Mouse (Mus musculus): ENCODE measurements around the gene Bmper. TPM values are rescaled to one million over a fixed set of nuclear protein-coding genes. Genes with fewer than 3 reads are reported as not detected.

The Bmper gene
- polyA plus RNA-seq, 1 experiment from 2014 or later: 0.67 TPM

DNA sequence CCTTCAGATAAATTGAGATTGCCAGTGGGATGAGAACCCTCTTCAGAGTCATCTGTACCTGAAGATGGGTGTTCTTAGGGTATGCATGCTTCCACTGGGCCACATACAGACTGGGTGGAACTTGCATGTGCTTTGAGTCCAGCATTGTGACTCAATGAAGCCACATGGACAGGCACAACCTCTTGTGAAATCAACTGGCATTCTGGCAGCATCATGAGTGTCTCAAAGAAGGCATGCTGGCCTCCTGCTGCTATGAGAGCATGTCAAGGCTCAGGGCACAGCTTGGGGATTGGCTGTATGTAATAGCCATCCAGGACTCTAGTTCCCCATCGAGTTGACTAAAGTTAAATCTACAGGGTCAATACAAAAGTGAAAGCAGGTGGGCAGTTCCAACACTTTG lies 200.9 kb downstream of the Bmper start:
- WGBS (ENCODE audit: insufficient replicate concordance): 58% methylated on average over 1 of the region's 1 CpGs
- Histone ChIP-seq H3K27ac (no peak overlapping the region), H3K4me3 (no peak overlapping the region), H3K4me2 (no peak overlapping the region), H3K4me1 (no peaks in the 10 kb centered on the region), H3K27me3 (replicated peaks) (no peaks in the 10 kb centered on the region), H3K9ac (no peak overlapping the region), H3K36me3 (no peaks in the 10 kb centered on the region), H3K9me3 (replicated peaks) (no peaks in the 10 kb centered on the region)
- ATAC-seq: no peak

GRCm38 (mm10) chr9:23432631-23433030 lies 209.8 kb downstream of the Bmper start:
- Histone ChIP-seq H3K4me3 (no peak overlapping the region), H3K27me3 (replicated peaks) (no peaks in the 10 kb centered on the region), H3K9ac (no peak overlapping the region), H3K27ac (no peak overlapping the region), H3K9me3 (replicated peaks) (no peaks in the 10 kb centered on the region), H3K4me2 (no peak overlapping the region), H3K4me1 (no peaks in the 10 kb centered on the region), H3K36me3 (no peaks in the 10 kb centered on the region)
- 73% methylated on average over 2 of the region's 2 CpGs for WGBS (ENCODE audit: insufficient replicate concordance)
- no peak for ATAC-seq

DNA sequence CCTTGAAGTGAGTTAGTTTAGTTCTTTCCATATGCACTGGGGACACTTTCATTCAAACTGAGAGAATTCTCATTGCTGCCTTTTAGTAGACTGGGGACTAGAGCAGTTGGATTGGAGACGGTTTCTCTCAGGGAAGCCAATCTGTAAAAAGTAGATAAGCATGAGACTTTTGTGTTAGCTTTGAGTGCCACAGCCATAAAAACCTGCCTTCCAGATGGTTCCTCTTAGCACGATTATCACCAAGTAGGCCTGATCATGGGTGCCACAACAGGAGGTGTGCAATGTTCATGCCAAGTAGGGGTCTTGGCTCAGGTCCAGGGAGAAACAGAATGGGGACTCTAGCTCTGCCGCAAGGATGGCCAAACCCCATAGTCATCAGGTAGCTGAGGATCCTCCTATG lies 210.4 kb downstream of the Bmper start:
- Histone ChIP-seq H3K27me3 (replicated peaks) (no peaks in the 10 kb centered on the region), H3K4me3 (no peak overlapping the region), H3K4me2 (no peak overlapping the region), H3K36me3 (no peaks in the 10 kb centered on the region), H3K27ac (no peak overlapping the region), H3K9ac (no peak overlapping the region), H3K9me3 (replicated peaks) (no peaks in the 10 kb centered on the region), H3K4me1 (no peaks in the 10 kb centered on the region)
- 56% methylated on average over 3 of the region's 3 CpGs for whole genome bisulfite sequencing (ENCODE audit: insufficient replicate concordance)
- ATAC-seq: no peak

DNA sequence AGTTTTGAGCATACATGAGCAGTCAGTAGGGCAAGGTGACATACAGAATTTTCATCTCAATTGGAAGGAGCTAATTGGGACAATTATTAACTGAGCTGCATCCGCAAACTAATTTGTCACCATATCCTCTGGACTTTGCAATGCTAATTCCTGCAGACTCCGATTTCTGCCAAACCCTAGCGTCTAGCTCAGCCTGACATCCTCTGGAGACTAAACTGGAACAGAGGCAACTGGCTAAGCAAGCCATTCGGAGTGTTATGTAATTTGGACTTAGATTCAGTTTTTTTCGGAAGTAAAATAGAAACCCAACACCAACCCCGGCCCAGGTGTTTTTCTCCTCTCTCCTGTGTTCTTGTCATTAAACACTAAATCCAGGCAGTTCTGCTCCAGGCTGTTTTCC lies 213.9 kb downstream of the Bmper start:
- Histone ChIP-seq H3K9ac (no peak overlapping the region), H3K27ac (no peak overlapping the region), H3K9me3 (replicated peaks) (no peaks in the 10 kb centered on the region), H3K4me1 (no peaks in the 10 kb centered on the region), H3K27me3 (replicated peaks) (no peaks in the 10 kb centered on the region), H3K36me3 (no peaks in the 10 kb centered on the region), H3K4me3 (no peak overlapping the region), H3K4me2 (no peak overlapping the region)
- 72% methylated on average over 6 of the region's 6 CpGs for WGBS (ENCODE audit: insufficient replicate concordance)
- no peak for ATAC-seq

DNA sequence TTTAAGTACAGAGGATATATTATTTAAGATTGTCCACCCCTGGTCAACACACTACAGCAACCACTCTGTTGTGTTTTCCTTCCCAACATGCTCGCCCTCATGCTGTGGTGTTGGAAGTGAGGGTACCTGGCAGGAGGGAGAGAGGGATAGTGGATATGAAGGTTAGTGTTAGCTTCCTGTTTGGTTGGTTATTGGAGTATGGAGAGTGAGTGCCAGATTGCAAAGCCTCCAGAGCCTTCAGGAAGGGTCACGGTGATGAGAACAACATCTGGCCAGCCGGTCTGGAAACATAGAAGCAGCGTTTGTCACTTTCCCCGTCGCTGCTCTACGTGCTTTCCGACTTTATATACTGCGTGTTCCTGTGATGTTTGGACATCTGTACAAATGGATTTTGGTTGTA lies 215.8 kb downstream of the Bmper start:
- no peaks in the 10 kb centered on the region for H3K9me3 ChIP-seq (replicated peaks)
- no peak overlapping the region for H3K27ac ChIP-seq
- H3K4me1 ChIP-seq: no peaks in the 10 kb centered on the region
- no peak overlapping the region for H3K9ac ChIP-seq
- no peak overlapping the region for H3K4me3 ChIP-seq
- no peaks in the 10 kb centered on the region for H3K27me3 ChIP-seq (replicated peaks)
- no peaks in the 10 kb centered on the region for H3K36me3 ChIP-seq
- WGBS (ENCODE audit: insufficient replicate concordance): 76% methylated on average over 9 of the region's 9 CpGs
- no peak for ATAC-seq
- no peak overlapping the region for H3K4me2 ChIP-seq

DNA sequence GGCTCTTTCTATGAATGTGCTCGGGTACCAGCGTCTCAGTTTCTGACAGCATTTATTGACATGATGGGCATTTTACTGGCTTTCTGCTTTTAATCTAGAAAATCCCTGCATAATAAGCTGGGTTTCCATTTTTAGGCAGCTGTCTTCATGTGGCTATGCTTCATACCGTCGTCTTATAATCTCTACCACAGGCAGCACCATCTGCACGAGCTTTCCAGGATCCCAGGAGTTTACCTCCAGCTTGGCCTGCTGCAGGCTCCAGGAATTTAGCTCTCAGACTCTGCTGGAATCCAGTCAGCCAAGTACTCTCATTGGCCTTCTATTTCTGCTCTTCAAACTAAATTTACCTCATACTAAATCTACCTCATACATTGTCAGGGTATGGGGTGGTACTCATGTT lies 219.3 kb downstream of the Bmper start:
- H3K4me2 ChIP-seq: no peak overlapping the region
- H3K27ac ChIP-seq: no peak overlapping the region
- no peaks in the 10 kb centered on the region for H3K4me1 ChIP-seq
- H3K36me3 ChIP-seq: no peaks in the 10 kb centered on the region
- no peaks in the 10 kb centered on the region for H3K27me3 ChIP-seq (replicated peaks)
- no peak overlapping the region for H3K4me3 ChIP-seq
- H3K9me3 ChIP-seq (replicated peaks): no peaks in the 10 kb centered on the region
- ATAC-seq: no peak
- WGBS (ENCODE audit: insufficient replicate concordance): 63% methylated on average over 5 of the region's 5 CpGs
- H3K9ac ChIP-seq: no peak overlapping the region

- 79% methylated on average over 4 of the region's 4 CpGs for WGBS (ENCODE audit: insufficient replicate concordance)
Observed at GRCm38 (mm10) chr9:23444975-23445374, 222.1 kb downstream of the Bmper start.

GRCm38 (mm10) chr9:23447271-23447961 lies 224.5 kb downstream of the Bmper start:
- WGBS (ENCODE audit: insufficient replicate concordance): 52% methylated on average over 7 of the region's 7 CpGs
- Histone ChIP-seq H3K27ac (no peak overlapping the region), H3K9ac (no peak overlapping the region), H3K4me3 (no peak overlapping the region), H3K36me3 (no peaks in the 10 kb centered on the region), H3K9me3 (replicated peaks) (no peaks in the 10 kb centered on the region), H3K27me3 (replicated peaks) (no peaks in the 10 kb centered on the region), H3K4me2 (no peak overlapping the region), H3K4me1 (no peaks in the 10 kb centered on the region)
- ATAC-seq: 0 out of 2 replicates have a peak, but pooled peaks have one; percentile 52

More at GRCm38 (mm10) chr9:23444975-23445374, 222.1 kb downstream of the Bmper start:
- H3K27ac ChIP-seq: no peak overlapping the region
- no peaks in the 10 kb centered on the region for H3K4me1 ChIP-seq
- H3K4me3 ChIP-seq: no peak overlapping the region
- H3K36me3 ChIP-seq: no peaks in the 10 kb centered on the region
- H3K9me3 ChIP-seq (replicated peaks): no peaks in the 10 kb centered on the region
- no peak overlapping the region for H3K4me2 ChIP-seq
- no peaks in the 10 kb centered on the region for H3K27me3 ChIP-seq (replicated peaks)
- H3K9ac ChIP-seq: no peak overlapping the region
- ATAC-seq: 0 out of 2 replicates have a peak, but pooled peaks have one; percentile 32

- no peak overlapping the region for H3K27ac ChIP-seq
- peak; percentile 68 for ATAC-seq
- H3K9me3 ChIP-seq (replicated peaks): no peaks in the 10 kb centered on the region
- H3K27me3 ChIP-seq (replicated peaks): no peaks in the 10 kb centered on the region
- no peaks in the 10 kb centered on the region for H3K4me1 ChIP-seq
- H3K4me3 ChIP-seq: no peak overlapping the region
- H3K4me2 ChIP-seq: no peak overlapping the region
- no peak overlapping the region for H3K9ac ChIP-seq
- H3K36me3 ChIP-seq: no peaks in the 10 kb centered on the region
- 46% methylated on average over 5 of the region's 5 CpGs for WGBS (ENCODE audit: insufficient replicate concordance)
Observed at GRCm38 (mm10) chr9:23453309-23453708, 230.4 kb downstream of the Bmper start.

- Histone ChIP-seq H3K4me3 (no peak overlapping the region), H3K36me3 (no peaks in the 10 kb centered on the region), H3K9me3 (replicated peaks) (no peaks in the 10 kb centered on the region), H3K4me1 (no peaks in the 10 kb centered on the region), H3K27ac (no peak overlapping the region), H3K27me3 (replicated peaks) (no peaks in the 10 kb centered on the region), H3K9ac (no peak overlapping the region), H3K4me2 (no peak overlapping the region)
- WGBS (ENCODE audit: insufficient replicate concordance): 46% methylated on average over 3 of the region's 3 CpGs
- ATAC-seq: no peak
Observed at GRCm38 (mm10) chr9:23457186-23457585, 234.3 kb downstream of the Bmper start.

- no peak overlapping the region for H3K4me2 ChIP-seq
- H3K9me3 ChIP-seq (replicated peaks): no peaks in the 10 kb centered on the region
- 53% methylated on average over 4 of the region's 4 CpGs for WGBS (ENCODE audit: insufficient replicate concordance)
- H3K27ac ChIP-seq: no peak overlapping the region
- no peaks in the 10 kb centered on the region for H3K36me3 ChIP-seq
- no peak overlapping the region for H3K4me3 ChIP-seq
- H3K27me3 ChIP-seq (replicated peaks): no peaks in the 10 kb centered on the region
- H3K9ac ChIP-seq: no peak overlapping the region
- ATAC-seq: no peak
- H3K4me1 ChIP-seq: no peaks in the 10 kb centered on the region
Observed at GRCm38 (mm10) chr9:23460721-23461120, 237.8 kb downstream of the Bmper start.

DNA sequence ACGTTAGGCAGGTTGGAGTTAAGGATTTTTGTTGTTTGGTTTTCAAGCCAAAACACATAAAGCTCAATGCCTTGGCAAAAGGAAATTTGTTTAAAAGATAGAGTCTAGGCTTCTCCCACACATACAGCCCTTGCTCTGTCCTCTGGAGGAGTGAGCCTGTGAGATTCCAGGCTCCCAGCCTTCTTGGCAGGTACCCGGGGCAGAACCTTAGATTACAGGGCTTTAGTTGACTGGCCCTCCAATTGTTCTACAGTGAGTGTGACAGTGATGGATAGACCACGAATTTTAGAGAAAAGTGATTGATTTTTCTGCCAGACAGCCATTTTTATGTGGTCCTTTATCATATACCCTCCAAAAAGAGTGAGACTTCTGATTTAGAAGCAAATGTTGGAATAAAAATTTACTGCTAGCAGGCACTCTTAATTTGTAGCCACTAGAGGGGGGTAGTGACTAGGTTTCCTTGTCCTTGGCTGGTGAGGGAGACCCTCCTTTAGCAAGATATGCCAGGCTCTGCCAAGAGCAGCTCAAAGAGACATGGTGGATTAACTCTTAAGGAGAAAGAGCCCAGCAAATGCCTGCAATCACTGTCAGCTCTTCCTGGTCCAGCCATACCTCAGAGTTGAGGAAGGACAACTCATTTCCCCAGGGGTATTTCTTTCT lies 240.2 kb downstream of the Bmper start:
- no peaks in the 10 kb centered on the region for H3K27me3 ChIP-seq (replicated peaks)
- no peak overlapping the region for H3K4me3 ChIP-seq
- H3K36me3 ChIP-seq: no peaks in the 10 kb centered on the region
- H3K4me1 ChIP-seq: no peaks in the 10 kb centered on the region
- H3K9me3 ChIP-seq (replicated peaks): no peaks in the 10 kb centered on the region
- no peak overlapping the region for H3K9ac ChIP-seq
- 34% methylated on average over 3 of the region's 3 CpGs for WGBS (ENCODE audit: insufficient replicate concordance)
- no peak overlapping the region for H3K27ac ChIP-seq
- H3K4me2 ChIP-seq: no peak overlapping the region
- ATAC-seq: no peak
